In the genomic region with DNA sequence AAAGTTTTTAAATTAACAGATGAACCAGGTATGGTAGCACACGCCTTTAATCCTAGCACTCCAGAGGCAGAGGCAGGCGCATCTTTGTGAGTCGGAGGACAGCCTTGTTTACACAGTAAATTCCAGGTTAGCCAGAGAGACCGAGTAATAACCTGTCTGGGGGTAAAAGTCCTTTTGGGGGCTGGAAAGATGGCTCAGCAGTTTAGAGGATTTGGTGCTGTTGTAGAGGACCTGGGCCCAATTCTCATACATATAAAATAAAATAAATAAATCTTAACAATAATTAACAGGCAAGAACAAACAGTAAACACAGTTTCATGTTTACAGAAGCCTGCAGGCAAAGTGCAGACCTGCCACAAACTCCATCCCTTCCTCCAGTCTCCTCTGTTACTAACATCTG, we compare ENCODE assay signal across 11 mouse cellular contexts.
"Had no signal": no experiment of that assay in that cellular context is flagged by ENCODE, and none has a peak within 500 bp of the region (broad histone marks: within the 10 kb centered on the region; RNA-seq: fewer than 3 reads in every experiment).

No protein-coding gene starts in this region.

- H3K4me3 ChIP-seq: left cerebral cortex, adult 2 months had no signal

- DNase-seq: kidney, adult 8-10 months; kidney, postnatal 14 days; kidney, postnatal 4 days; layer of hippocampus, adult 9-11 months; layer of hippocampus, postnatal 36 days; lung, adult 2 months; lung, postnatal 36 days; thymus, postnatal 25 days had no signal

- H3K4me2 ChIP-seq: midbrain, embryonic 11.5 days had no signal

- H3K27ac ChIP-seq: left cerebral cortex, adult 2 months; liver, embryonic 14.5 days had no signal

- H3K9ac ChIP-seq: liver, embryonic 14.5 days had no signal
